Mouse (Mus musculus): ENCODE results near the gene Pde2a.
"Not testable (repeated sequence)": the region's sequence is repeated elsewhere in the genome, so short reads cannot be mapped to it uniquely, and the experiment has no call there.

Pde2a gene

DNA sequence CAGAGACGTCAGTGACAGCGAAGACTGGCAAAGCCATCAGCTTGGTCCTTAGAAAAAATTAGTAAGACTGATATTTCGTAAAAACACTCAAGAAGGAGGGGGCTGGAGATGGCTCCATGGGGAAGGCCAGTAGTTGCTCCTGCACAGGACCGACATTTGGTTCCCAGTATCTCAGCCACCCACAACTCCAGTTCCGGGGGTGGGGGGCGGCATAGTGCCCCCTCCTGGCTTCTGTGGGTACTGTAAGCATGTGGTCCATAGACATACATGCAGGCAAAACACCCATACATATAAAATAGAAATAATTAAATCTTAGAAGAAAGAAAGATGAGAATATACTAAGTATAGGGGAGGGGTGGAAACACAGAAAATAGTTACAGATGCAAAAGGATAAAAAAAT, 95.0 kb downstream of the Pde2a start:
- no peak for DNase-seq (ENCODE audit: low spot score)

DNA sequence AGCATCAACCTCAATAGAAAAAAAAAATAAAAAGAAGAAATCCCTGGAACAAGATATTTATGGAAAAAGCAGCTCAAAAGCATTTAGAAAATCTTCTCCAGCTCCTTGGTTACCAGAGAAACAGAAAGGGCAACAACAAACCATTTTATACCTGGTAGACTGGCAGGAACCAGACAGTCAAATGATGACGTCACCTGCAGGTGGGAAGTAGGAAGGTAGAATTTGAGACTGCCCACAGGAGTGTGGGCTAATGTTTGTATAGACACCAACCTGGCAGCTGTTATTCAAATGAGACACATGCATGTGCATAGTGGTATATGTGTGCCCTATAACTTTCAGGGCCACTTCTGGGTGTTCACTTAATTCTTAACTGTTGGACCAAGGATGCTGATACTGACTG, 100.2 kb downstream of the Pde2a start:
- no peak for DNase-seq (ENCODE audit: low spot score)

DNA sequence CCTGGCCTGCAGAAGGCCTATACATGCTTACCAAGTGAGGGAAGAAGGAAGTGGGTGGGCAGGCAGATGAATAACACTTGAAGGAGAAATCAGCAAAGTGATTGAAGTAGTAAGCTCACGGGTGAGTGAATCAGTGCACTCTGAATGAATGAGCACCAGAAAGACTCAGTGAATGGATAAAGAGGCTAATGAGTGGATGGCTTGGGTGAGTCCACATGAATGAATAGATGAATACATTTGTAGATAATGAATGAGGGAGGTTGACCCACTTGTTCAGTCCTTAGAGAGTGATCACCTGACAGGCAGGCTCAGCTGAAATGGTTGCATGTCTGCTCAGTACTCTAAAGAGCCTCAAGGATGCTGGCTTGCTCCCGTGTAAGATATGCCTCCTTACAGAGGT, 101.7 kb downstream of the Pde2a start:
- no peak for DNase-seq (ENCODE audit: low spot score)

DNA sequence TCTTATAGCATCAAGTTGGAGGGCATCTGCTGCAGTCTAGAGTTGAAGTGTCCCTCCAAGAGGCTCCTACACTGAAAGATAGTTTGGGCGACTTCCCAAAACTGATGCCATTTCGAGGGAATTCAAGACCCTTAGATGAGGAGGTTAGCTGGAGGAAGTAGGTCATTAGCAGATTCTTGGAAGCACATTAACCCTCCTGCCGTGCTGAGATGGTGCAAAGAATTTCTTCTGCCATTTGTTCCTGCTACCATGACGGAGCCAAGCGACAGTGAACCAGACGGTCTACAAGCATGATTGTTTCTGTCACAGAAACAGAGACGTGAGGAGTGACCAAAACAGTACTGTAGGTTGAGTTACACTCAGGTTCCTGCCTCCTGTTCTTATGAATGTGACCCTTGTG, 105.0 kb downstream of the Pde2a start:
- DNase-seq (ENCODE audit: low spot score), result no peak

DNA sequence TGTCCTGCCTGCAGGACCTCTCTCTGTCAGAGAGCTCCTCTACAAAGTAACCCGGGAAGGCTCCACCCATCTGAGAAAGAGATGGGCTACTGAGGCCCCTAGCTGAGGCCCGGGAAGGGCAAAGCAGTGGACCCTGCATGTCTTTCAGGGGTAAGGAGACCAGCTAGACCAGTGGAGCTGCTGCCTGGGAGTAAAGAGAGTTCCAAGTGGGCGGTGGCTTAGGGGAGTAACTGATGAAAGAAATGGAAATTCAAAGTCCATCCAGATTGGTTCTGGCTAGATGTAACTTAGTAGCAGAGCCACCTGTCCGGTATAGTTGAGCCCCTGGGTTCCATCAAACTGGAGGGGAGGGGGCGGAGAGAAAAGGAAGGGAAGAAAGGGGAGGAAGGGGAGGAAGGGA, 112.9 kb downstream of the Pde2a start:
- DNase-seq (ENCODE audit: low spot score), result no peak

DNA sequence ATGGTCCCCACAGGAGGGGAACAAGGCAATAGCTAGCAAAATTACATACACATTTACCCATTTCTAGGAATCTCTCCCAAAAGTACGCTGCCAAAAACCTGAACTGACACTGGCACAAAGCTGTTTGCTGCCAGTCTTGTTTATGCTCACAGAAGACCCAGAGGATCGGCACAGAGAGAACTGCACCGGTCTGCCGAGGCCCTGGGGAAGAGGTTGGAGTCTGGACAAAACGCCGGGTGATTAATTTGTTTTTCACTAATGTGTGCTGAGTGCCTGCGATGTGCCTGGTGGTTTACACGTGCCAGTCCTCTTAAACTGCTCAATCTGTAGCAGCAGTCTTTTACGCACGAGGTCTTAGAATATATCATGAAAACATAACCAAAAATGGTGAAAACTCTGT, 113.6 kb downstream of the Pde2a start:
- no peak for DNase-seq (ENCODE audit: low spot score)

DNA sequence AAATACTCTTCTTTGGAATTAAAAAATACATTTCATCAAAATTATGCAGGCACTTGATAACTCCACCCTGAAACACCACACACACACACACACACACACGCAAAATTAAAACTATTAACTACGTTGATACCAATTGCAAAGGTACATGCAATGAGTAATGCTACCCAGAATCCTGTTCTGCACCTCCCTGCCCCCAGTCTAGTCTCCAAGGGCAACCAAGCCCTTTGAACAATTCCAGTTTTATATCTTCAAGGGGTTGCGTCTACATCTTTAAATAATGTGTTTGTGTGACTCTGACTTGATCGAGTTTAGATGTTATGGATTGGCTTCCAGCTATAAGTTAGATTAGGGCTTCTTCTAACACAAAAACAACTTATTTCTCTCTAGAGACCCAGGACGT, 114.0 kb downstream of the Pde2a start:
- no peak for DNase-seq (ENCODE audit: low spot score)

DNA sequence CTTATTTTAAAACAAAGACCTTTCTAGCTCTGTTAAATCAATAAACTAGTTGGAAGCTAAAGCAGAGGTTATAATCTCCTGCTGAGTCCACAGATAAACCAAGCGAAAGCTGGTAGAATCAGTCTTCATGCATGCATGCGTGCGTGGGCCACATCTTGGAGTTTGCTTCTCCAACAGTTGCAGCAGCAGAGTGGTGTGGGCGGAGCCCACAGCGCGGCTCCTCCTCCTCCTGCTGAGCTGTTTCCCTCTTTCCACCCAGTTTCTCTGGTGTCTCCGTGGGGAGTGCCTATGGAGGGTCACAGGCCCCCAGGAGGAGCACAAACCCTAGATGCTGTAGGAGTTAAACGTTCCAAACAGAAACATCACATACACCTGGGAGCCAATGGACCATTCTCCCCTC, 116.0 kb downstream of the Pde2a start:
- DNase-seq (ENCODE audit: low spot score), result no peak

DNA sequence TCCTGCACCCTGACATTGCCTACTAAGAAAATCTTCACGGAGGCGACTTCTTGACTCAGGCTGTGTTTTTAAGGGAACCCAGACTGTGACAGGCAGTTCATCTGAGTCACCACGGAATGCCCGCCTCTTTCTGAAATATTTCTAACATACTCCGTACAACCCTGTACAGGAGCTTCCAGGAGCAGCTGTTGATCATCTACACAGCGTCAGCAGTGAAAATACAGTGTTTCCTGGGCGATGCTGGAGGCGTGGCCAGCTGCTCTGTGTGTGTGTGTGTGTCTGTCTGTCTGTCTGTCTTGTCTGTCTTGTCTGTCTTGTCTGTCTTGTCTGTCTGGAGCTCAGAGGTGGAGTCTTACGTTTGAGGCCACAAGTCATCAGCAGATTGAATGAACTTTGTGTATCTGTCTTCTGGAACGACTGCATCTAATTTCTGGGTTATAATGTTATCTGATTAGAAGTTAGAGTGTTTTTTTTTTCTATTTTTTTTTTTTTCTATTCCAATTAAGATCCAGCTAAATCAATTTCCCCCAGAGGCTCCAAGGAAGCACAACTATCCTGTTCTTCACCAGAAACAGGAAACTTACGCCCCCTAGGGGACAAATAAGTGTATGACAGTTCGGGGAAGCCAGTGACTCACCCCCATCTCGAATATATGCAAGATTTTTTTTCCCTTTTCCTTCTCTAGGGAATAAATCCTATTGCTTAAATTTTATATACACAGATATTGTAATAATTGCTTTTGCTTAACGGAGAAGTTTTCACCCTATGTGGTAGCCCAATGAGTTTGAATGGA, 116.8 kb downstream of the Pde2a start:
- DNase-seq (ENCODE audit: low spot score), result no peak

DNA sequence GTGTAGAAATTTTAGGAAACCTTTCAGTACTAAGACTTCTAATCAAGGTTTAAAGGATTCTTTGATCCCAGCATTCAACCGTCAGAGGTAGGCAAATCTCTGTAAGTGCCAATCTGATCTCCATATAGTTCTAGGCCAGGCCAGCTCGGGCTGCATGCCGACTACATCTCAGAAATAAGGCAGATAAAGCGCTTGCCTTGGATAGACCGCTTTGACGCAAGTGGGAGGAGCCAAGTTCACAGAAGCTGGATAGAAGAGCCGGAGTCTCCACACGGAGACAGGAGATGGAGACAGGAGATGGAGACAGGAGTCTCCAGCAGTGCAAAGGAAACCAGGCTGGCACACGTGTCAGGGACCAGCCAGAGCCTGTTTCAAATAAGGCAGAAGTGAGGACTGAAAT, 118.3 kb downstream of the Pde2a start:
- no peak for DNase-seq (ENCODE audit: low spot score)

DNA sequence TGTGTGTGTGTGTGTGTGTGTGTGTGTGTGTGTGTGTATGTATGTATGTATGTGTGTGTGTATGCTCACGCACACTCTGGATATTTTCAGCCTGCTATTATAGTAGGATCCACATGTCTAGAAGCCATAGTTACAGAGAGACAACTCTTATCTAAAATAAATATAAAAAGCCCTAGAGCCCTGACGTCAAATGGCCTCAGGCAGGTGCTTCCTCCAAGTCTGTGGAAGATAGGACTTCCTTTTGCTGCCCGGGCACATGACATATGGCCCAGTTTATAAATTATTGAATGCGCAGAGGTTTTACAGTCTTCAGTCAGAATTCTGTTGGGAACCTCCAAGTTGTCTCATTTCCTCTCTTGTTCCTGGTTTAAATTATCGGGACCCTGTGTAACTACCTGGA, 119.2 kb downstream of the Pde2a start:
- no peak for DNase-seq (ENCODE audit: low spot score)

DNA sequence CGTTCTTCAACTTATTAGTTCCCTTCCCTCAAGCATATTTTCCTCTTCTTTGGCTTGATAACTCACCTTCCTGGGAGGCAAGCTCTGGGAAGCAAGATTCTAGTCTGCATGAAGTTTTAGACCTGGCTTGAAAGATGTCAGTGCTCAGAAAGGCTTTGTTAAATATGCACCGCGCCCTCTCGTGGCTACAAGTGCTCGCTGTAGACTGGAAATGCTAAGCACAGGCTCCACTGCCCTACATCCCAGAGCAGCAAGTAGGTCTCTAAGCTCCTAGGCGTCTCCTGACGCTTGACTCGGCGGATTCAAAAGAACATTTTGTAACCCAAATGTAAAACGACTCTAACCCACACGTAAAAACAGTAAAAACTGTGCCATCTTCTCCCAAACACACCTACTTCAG, 119.6 kb downstream of the Pde2a start:
- peak; percentile 39 for DNase-seq (ENCODE audit: low spot score)

DNA sequence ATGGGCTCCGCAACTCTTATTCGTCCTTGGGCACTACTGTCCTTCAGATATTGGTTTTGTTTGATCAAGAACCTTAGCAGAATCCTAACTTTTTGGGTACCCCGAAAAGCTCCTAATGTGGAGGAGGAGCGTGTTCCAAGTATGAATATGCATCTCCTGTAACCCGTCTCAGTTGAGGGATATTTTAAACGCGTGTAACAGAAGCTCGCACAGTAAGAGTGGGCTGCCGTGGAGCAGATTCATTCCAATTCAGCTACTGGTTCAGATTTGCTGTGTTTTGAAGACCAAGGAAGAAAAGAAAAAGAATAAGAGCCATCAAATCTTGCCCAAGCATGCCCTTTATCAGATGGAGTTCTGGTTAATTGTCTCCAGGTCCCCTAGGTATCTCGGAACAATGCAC, 120.2 kb downstream of the Pde2a start:
- no peak for DNase-seq (ENCODE audit: low spot score)

DNA sequence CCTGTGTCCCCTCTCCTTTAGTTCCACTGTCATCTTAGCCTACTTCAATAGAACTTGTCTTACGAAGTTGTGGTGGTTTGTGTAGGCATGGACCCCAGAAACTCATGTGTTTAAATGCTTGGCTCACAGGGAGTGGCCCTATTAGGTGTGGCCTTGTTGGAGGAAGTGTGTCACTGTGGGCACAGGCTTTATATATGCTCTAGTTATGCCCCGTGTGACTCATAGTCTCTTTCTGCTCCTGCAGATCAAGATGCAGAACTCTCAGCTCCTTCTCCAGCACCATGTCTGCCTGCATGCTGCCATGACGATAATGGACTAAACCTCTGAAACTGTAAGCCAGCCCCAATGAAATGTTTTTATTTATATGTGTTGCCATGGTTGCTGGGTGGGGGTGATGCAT, 126.2 kb downstream of the Pde2a start:
- DNase-seq (ENCODE audit: low spot score), result no peak

DNA sequence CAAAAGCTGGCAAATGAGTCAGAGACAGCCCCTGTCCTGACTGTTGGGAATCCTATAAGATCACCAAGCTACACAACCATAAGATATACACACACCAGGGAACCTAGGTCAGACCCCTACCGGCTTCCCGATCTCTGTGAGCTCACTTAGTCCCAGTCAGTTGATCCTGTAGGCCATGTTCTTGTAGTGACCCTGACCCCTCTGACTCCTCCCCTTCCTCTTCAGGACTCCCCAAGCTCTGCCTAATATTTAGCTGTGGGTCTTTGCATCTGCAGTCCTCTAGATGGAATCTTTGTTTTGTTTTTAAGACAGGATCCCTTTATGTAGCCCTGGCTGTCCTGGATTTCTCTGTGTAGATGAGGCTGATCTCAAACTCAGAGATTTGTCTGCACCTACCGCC, 127.8 kb downstream of the Pde2a start:
- DNase-seq (ENCODE audit: low spot score), result no peak

DNA sequence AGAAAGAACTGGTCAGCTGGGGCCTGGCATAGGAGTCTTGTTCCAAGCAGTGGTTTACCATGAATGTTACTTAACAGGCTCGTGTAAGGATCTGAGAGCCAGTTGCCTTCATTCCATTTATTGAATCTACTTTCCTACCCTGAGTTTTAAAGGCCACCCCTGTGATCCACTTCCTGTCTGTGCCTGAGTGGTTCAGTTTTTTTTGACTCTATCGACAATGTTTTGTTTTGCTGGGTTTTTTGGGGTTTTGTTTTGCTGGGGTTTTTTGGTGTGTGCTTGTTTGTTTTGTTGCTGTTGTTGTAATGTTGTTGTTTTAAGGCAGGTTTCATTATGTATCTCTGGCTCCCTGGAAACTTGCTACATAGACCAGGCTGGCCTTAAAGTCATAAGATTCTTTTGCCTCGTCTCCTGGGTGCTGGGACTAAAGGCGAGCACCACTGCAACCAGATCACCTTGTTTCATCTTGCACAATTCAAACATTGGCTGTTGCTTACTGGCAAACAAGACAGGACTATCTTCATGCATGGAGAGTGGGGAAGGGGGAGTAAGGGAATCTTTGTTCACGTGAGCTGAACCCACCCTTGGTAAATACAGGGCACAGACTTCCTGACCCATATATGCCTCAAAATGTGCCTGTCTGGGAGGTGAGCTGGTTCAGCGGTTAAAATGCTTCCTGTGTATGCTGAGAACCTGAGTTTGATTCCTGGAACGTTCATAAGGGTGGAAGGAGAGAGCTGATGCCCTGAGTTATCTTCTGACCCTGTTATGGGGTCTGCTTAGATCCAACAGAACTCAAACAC, 129.4 kb downstream of the Pde2a start:
- no peak for DNase-seq (ENCODE audit: low spot score)

DNA sequence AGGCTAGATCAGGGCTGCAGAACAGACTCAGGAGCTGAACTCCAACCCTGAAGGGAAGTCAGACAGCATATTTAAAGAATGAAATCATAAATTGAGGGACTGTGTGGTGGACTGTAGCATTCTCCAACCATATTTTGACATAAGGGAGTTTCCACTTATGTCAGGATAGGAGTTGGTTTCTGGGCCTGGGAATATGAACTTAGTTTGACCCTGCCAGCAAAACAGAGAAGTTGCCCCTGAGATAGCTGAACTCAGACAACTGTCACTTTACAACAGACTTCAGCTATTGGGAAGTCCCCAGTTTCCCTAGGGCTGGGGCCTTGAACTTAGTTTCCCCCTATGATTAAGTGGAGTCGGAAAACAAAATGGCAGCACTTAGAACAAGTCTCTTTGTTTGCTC, 130.0 kb downstream of the Pde2a start:
- DNase-seq (ENCODE audit: low spot score), result no peak

DNA sequence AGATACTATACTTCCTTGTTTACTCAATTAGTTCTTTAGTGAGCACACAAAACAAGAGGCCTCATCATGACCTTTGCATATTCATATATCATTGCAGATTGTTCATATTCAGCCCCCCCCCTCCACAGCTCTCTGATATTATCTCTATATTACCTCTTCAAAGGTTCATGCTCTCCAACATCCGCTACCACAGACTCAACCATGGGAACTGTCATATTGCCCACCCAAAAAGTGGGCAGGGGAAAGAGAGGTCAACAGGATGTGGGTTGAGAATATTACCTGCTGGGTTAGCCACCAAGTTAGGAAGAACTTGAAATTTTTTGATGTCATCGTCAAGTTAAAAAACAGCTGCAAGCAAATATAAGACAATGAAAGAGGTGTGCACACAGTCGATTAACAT, 134.0 kb downstream of the Pde2a start:
- not testable (repeated sequence) for DNase-seq (ENCODE audit: low spot score)

DNA sequence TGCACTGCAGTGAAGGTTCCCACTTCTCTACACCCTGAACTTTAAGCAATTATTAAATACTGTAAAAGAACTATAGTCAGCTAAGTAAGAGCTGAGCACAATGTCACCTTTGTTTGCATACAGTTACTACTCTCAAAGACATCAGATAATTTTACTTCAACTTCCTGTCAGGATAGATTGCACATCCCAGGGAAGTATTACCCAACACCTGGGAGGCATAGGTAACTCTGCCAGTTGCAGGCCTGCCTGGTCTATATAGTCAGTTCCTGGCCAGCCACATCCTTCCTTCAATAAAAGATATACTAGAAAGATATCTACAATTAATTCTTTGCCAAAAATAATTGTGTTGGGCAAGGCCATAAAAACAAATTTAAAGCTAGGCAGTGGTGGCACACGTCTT, 135.9 kb downstream of the Pde2a start:
- no peak for DNase-seq (ENCODE audit: low spot score)

DNA sequence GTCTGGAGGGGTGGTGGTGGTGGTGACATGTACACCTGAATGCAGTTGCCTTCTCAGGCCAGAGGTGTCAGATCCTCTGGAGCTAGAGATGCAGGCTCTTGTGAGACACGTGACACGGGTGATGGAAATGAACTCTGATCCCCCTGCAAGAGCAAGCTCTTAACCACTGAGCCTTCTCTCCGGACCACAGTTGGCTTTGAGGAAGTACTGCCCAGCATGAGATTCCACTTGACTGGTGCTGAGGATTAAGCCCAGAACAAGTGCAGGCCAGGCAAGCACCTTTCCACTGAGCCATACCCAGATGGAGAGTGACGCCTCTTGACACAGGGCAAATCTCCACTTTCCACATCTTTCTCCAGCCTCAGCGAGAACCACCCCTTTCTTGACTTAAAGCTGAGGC, 137.9 kb downstream of the Pde2a start:
- DNase-seq (ENCODE audit: low spot score), result not testable (repeated sequence)

Data from yolk sac, embryonic 10.5 days (tissue).